Mouse (Mus musculus): Measurements from ENCODE around the gene Ccdc57. TPM values are rescaled to one million over a fixed set of nuclear protein-coding genes. Genes with fewer than 3 reads are reported as not detected.

The Ccdc57 gene
- polyA plus RNA-seq, 1 experiment from 2014 or later = 1.3 TPM

DNA sequence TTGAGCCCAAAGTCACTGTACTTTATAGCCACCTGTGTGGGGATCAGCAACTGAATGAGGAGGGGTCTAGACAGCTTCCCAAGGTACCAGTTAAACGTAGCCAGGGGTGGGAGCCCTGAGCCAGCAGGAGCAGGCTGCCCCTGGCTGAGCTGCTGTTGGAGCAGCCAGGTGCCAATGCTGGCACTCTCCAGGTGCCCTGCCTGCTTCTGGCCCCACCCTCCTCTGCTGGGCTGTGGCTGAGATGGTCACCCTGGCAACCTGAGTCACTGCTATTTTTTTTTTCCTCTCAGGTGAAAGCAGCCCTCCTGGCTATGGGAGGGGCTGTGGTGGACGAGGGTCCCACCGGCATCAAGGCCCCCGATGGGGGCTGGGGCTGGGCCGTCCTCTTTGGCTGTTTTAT lies 22.3 kb upstream of the Ccdc57 start:
- no peak overlapping the region for H3K4me2 ChIP-seq (replicated peaks; ENCODE audit: low read depth)
- H3K27me3 ChIP-seq (replicated peaks; ENCODE audit: control insufficient read depth, insufficient read depth, low read length) = no peaks in the 10 kb centered on the region
- no peak overlapping the region for H3K9ac ChIP-seq (ENCODE audit: low read depth, low read length)
- peaks cover 10% of the 10 kb centered on the region; the same call in 1 of the 2 replicates for H3K4me1 ChIP-seq (replicated peaks; ENCODE audit: control insufficient read depth, insufficient read depth, low read length)
- no peak for TF ChIP-seq CTCF (IDR thresholded peaks at IDR 0.05; ENCODE audit: low read depth)
- H3K4me3 ChIP-seq (ENCODE audit: low read depth, low read length) = no peak overlapping the region
- ATAC-seq = no peak
- WGBS = 58% methylated on average over 5 of the region's 5 CpGs
- H3K27ac ChIP-seq (ENCODE audit: low read depth, low read length) = no peak overlapping the region
- no peaks in the 10 kb centered on the region for H3K9me3 ChIP-seq (ENCODE audit: control insufficient read depth)
- peaks cover 34% of the 10 kb centered on the region for H3K36me3 ChIP-seq (ENCODE audit: control insufficient read depth, insufficient read depth)

DNA sequence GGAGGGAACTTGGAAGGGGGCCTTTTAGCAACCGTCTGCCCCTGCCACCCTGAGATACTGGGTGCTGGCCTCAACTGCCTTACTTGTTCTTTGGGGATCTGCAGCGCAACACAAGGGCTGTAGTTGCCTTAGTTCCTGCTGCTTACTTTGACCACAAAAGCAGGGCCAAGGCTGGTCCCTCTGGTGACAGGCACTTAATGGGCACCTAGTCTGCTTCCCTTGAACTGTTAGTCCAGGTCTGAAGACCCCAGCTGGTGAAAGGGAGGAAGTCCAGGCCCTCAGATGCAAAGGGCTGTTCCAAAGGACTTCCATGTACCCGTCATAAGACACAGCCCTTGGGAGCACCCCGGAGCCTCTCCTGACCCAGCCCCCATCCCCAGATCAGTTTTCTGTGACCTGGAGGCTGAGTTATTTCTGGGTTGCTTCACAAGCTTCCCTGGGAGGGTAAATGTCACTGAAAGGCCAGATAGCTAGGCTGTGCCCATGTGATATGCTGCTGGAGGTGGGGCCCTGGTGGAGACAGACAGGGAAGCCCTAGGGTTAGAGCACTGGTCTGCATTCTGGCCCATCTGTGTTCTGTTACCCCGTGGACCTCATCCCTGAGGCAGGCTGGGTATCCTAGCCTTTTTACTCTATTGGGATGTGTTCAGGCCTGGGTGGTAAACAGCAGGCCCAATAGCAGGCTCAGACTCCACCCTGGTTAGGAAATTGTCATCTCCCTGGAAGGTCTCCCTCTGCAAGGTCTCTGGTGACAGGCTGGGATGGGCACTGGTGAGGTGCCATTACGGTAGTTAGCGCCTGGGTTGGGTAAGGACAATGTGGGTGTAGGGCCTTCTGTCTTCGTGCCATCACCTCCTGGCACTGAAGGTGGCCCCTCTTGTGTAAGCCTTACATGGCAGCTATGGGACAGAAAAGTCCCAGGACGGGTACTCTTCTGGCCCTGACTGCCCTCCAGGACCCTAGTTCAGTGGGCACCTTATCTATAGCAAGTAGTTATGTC lies 19.4 kb upstream of the Ccdc57 start:
- Histone ChIP-seq H3K4me3 (ENCODE audit: low read depth, low read length) (no peak overlapping the region), H3K27me3 (replicated peaks; ENCODE audit: control insufficient read depth, insufficient read depth, low read length) (no peaks in the 10 kb centered on the region), H3K36me3 (ENCODE audit: control insufficient read depth, insufficient read depth) (peaks cover 16% of the 10 kb centered on the region; the same call in 1 of the 2 replicates), H3K4me2 (replicated peaks; ENCODE audit: low read depth) (peak overlapping the region; percentile 90; the same call in 1 of the 2 replicates), H3K27ac (ENCODE audit: low read depth, low read length) (no peak overlapping the region), H3K9ac (ENCODE audit: low read depth, low read length) (no peak overlapping the region), H3K4me1 (replicated peaks; ENCODE audit: control insufficient read depth, insufficient read depth, low read length) (peaks cover 18% of the 10 kb centered on the region), H3K9me3 (ENCODE audit: control insufficient read depth) (no peaks in the 10 kb centered on the region)
- no peak for TF ChIP-seq CTCF (IDR thresholded peaks at IDR 0.05; ENCODE audit: low read depth)
- no peak for ATAC-seq
- 83% methylated on average over 9 of the region's 9 CpGs for WGBS

DNA sequence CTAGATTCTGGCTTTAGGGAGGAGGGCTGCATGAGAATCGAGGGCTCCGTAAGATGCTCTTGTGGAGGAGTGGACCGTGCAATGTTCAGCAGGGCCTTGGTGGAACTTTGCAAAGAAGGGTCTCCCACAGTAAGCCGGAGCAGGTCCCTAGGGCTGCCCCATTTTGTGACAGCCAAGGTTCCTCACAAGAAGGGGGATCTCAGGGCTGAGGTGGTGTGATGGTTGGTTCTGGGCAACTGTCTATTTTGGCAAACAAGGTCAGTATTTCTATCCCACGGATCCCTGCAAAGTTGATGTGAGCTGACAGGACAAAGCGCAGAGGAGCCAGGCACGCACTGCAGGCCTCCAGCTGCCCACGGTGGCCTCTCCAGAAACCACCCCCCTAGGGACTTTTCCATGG lies 18.6 kb upstream of the Ccdc57 start:
- peak overlapping the region; percentile 90 for H3K4me2 ChIP-seq (replicated peaks; ENCODE audit: low read depth)
- H3K27ac ChIP-seq (ENCODE audit: low read depth, low read length) = no peak overlapping the region
- no peaks in the 10 kb centered on the region for H3K9me3 ChIP-seq (ENCODE audit: control insufficient read depth)
- no peaks in the 10 kb centered on the region for H3K27me3 ChIP-seq (replicated peaks; ENCODE audit: control insufficient read depth, insufficient read depth, low read length)
- H3K4me1 ChIP-seq (replicated peaks; ENCODE audit: control insufficient read depth, insufficient read depth, low read length) = peaks cover 18% of the 10 kb centered on the region
- TF ChIP-seq CTCF (IDR thresholded peaks at IDR 0.05; ENCODE audit: low read depth) = no peak
- H3K9ac ChIP-seq (ENCODE audit: low read depth, low read length) = no peak overlapping the region
- ATAC-seq = no peak
- WGBS = 45% methylated on average over 8 of the region's 8 CpGs
- H3K4me3 ChIP-seq (ENCODE audit: low read depth, low read length) = peak overlapping the region; percentile 52
- peaks cover 8% of the 10 kb centered on the region; the same call in 1 of the 2 replicates for H3K36me3 ChIP-seq (ENCODE audit: control insufficient read depth, insufficient read depth)

DNA sequence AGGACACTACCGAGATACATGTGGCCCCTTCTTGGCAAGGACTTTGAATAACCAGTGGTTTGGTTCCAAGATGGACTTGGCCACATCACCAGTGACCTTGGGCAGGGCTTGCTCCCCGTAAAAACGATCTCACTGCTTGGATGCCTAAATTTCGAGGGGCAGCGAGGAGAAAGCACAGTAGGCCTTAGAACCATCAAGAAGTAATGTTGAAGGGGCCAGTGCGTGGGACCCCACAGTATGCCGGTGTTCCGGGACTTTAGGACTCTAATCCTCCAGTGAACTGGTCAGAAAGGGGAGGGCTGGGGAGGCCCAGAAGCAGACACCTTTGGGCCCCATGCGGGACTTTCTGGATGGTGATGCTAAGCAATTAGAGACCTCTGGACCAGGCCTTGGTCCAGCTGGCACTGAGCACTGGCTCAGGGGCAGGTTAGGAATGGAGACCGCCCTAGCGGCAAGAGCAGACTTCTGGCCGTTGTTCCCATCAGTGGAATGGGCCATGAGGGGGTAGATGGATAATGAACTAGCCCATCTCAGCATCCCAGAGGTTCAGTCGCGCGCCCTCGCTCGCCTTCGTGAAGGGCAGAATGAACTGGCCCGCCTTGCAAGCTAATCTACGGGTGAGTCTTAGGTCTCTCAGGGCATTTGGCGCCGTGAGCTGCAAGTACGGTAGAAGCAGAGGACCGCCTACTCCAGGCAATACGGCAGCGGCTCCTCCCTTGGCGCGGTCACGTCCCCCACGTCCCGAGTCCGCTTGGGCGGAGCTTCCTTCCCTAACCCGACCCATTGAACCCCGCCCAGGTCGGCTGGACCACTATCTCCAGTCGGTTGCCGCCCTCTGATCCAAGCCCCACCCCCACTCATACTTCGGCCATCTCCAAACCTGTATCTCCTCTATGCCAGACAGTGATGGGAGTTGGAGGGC lies 17.9 kb upstream of the Ccdc57 start:
- H3K4me1 ChIP-seq (replicated peaks; ENCODE audit: control insufficient read depth, insufficient read depth, low read length) = peaks cover 18% of the 10 kb centered on the region
- H3K36me3 ChIP-seq (ENCODE audit: control insufficient read depth, insufficient read depth) = peaks cover 1% of the 10 kb centered on the region; the same call in 1 of the 2 replicates
- H3K9ac ChIP-seq (ENCODE audit: low read depth, low read length) = 0 out of 2 replicates have a peak overlapping the region, but pooled peaks have one; percentile 7
- no peaks in the 10 kb centered on the region for H3K9me3 ChIP-seq (ENCODE audit: control insufficient read depth)
- H3K27ac ChIP-seq (ENCODE audit: low read depth, low read length) = no peak overlapping the region
- peak overlapping the region; percentile 90 for H3K4me2 ChIP-seq (replicated peaks; ENCODE audit: low read depth)
- ATAC-seq = peak; percentile 56
- 4% methylated on average over 39 of the region's 39 CpGs for WGBS
- H3K27me3 ChIP-seq (replicated peaks; ENCODE audit: control insufficient read depth, insufficient read depth, low read length) = no peaks in the 10 kb centered on the region
- peak overlapping the region; percentile 52 for H3K4me3 ChIP-seq (ENCODE audit: low read depth, low read length)
- TF ChIP-seq CTCF (IDR thresholded peaks at IDR 0.05; ENCODE audit: low read depth) = peak; percentile 24; the same call in 1 of the 2 replicates

DNA sequence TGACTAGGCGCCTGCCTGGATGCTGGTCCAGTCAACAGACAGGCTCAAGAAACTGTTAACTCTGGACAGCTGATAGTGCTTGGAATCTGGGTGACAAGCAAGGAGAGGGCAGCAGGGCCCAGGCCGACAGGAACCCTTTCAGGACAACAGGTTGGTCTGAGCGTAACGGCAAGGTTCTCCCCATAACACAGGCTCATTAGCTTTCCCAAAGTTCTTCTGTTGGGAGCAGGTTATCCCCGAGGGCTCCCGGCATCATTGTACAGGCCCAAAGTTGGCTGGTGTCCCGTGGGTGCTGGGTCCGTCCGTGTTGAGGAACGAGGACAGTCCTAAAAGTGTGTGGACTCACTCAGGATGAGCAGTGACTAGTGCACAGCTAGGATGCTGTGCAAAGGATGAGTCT lies 17.2 kb upstream of the Ccdc57 start:
- peak overlapping the region; percentile 52 for H3K4me3 ChIP-seq (ENCODE audit: low read depth, low read length)
- peaks cover 18% of the 10 kb centered on the region for H3K4me1 ChIP-seq (replicated peaks; ENCODE audit: control insufficient read depth, insufficient read depth, low read length)
- 47% methylated on average over 10 of the region's 10 CpGs for WGBS
- TF ChIP-seq CTCF (IDR thresholded peaks at IDR 0.05; ENCODE audit: low read depth) = no peak
- no peak overlapping the region; the same call in 1 of the 2 replicates for H3K27ac ChIP-seq (ENCODE audit: low read depth, low read length)
- H3K36me3 ChIP-seq (ENCODE audit: control insufficient read depth, insufficient read depth) = no peaks in the 10 kb centered on the region
- peak overlapping the region; percentile 90 for H3K4me2 ChIP-seq (replicated peaks; ENCODE audit: low read depth)
- H3K27me3 ChIP-seq (replicated peaks; ENCODE audit: control insufficient read depth, insufficient read depth, low read length) = no peaks in the 10 kb centered on the region
- no peaks in the 10 kb centered on the region for H3K9me3 ChIP-seq (ENCODE audit: control insufficient read depth)
- ATAC-seq = no peak
- H3K9ac ChIP-seq (ENCODE audit: low read depth, low read length) = no peak overlapping the region
